Mouse (Mus musculus) MEL (cell line): ENCODE results near the gene Cdh6. TPM values are rescaled to one million over a fixed set of nuclear protein-coding genes. Genes with fewer than 3 reads are reported as not detected.

Source experiments
- DNase-seq: peaks from one replicate; pipeline ENCODE4 v3.0.0; 2011; ENCODE audit warnings: low read depth, low spot score
- H3K27ac ChIP-seq: 2 replicates; pipeline ENCODE4 v1.5.1; 2012; ENCODE audit warnings: low read depth, mild to moderate bottlenecking, control low read depth, low read length, moderate library complexity; ENCODE audit not compliant: control insufficient read depth
- H3K27me3 ChIP-seq, 2 experiments: fragments of 150-350 bp in 1 of 2; sonication (generic) in 1 of 2; 2 replicates each; pipeline ENCODE4 v1.6.1; 2012; ENCODE audit warnings: low read length in 2 of 2, mild to moderate bottlenecking in 2 of 2, improper control_type of control experiment in 1 of 2, moderate library complexity in 1 of 2; ENCODE audit not compliant: insufficient read depth in 2 of 2, control insufficient read depth in 1 of 2
- H3K36me3 ChIP-seq, 2 experiments: 2 replicates each; pipeline ENCODE4 v1.6.1; 2012 to 2014; ENCODE audit warnings: low read length in 2 of 2, improper control_type of control experiment in 1 of 2, inconsistent platforms in 1 of 2, mild to moderate bottlenecking in 1 of 2; ENCODE audit not compliant: insufficient read depth in 2 of 2, control insufficient read depth in 1 of 2
- H3K4me1 ChIP-seq, 2 experiments: fragments of 150-350 bp in 1 of 2; sonication (generic) in 1 of 2; 2 replicates each; pipeline ENCODE4 v1.6.1; 2012; ENCODE audit warnings: low read length in 2 of 2, improper control_type of control experiment in 1 of 2, mild to moderate bottlenecking in 1 of 2; ENCODE audit not compliant: insufficient read depth in 2 of 2, control insufficient read depth in 1 of 2
- H3K4me3 ChIP-seq, 2 experiments: fragments of 150-350 bp in 1 of 2; sonication (generic) in 1 of 2; 2 replicates each; pipeline ENCODE4 v1.5.1; 2012; ENCODE audit warnings: low read depth in 2 of 2, low read length in 2 of 2, mild to moderate bottlenecking in 2 of 2, moderate library complexity in 2 of 2, control low read depth in 1 of 2, improper control_type of control experiment in 1 of 2; ENCODE audit not compliant: control insufficient read depth in 1 of 2, insufficient read depth in 1 of 2
- H3K79me2 ChIP-seq: 2 replicates; pipeline ENCODE4 v1.6.1; 2012; ENCODE audit warnings: mild to moderate bottlenecking, low read length, moderate library complexity; ENCODE audit not compliant: control insufficient read depth, poor library complexity, insufficient read depth
- H3K9ac ChIP-seq: 2 replicates; pipeline ENCODE4 v1.6.1; 2012; ENCODE audit warnings: low read depth, mild to moderate bottlenecking, control low read depth, low read length, moderate library complexity; ENCODE audit not compliant: control insufficient read depth, poor library complexity, severe bottlenecking
- H3K9me3 ChIP-seq: fragments of 150-350 bp; sonication (generic); replicated peaks from 2 replicates; pipeline ENCODE4 v1.6.1; 2012; ENCODE audit warnings: mild to moderate bottlenecking, low read length, improper control_type of control experiment, moderate library complexity; ENCODE audit not compliant: insufficient read depth
- CHD2 ChIP-seq: IDR thresholded peaks from 2 replicates; pipeline ENCODE4 v1.6.1; 2011; ENCODE audit warnings: low read length, improper control_type of control experiment
- CTCF ChIP-seq, 3 experiments: IDR thresholded peaks in 2 of 3; conservative IDR thresholded peaks in 1 of 3; 2 replicates each; pipeline ENCODE4 v1.5.1; 2011 to 2012; ENCODE audit warnings: low read length in 3 of 3, low read depth in 2 of 3, mild to moderate bottlenecking in 2 of 3, improper control_type of control experiment in 1 of 3, inconsistent platforms in 1 of 3, mixed read lengths in 1 of 3, moderate library complexity in 1 of 3; ENCODE audit not compliant: control insufficient read depth in 1 of 3, insufficient read depth in 1 of 3, poor library complexity in 1 of 3, severe bottlenecking in 1 of 3
- E2F4 ChIP-seq: IDR thresholded peaks from 2 replicates; pipeline ENCODE4 v1.6.1; 2011; ENCODE audit warnings: low read depth, low read length, improper control_type of control experiment, borderline replicate concordance
- GABPA ChIP-seq: IDR thresholded peaks from 2 replicates; pipeline ENCODE4 v1.6.1; 2012; ENCODE audit warnings: low read depth, mild to moderate bottlenecking, inconsistent platforms, low read length, improper control_type of control experiment, moderate library complexity
- JUND ChIP-seq: IDR thresholded peaks from 2 replicates; pipeline ENCODE4 v1.6.1; 2011; ENCODE audit warnings: low read depth, mild to moderate bottlenecking, improper control_type of control experiment, low read length
- MAZ ChIP-seq: IDR thresholded peaks from 2 replicates; pipeline ENCODE4 v1.6.1; 2012; ENCODE audit warnings: low read depth, mild to moderate bottlenecking, inconsistent platforms, low read length, improper control_type of control experiment
- MEF2A ChIP-seq: IDR thresholded peaks from 2 replicates; pipeline ENCODE4 v1.6.1; 2014; ENCODE audit warnings: low read depth, mild to moderate bottlenecking, inconsistent platforms, low read length, improper control_type of control experiment; ENCODE audit not compliant: poor library complexity, insufficient replicate concordance, severe bottlenecking; ENCODE audit errors: extremely low read depth
- POLR2AphosphoS2 ChIP-seq: IDR thresholded peaks from 2 replicates; pipeline ENCODE4 v1.6.1; 2011; ENCODE audit warnings: low read length, improper control_type of control experiment
- RAD21 ChIP-seq: IDR thresholded peaks from 2 replicates; pipeline ENCODE4 v1.6.1; 2011; ENCODE audit warnings: mild to moderate bottlenecking, low read depth, low read length, improper control_type of control experiment
- SMC3 ChIP-seq: IDR thresholded peaks from 2 replicates; pipeline ENCODE4 v1.6.1; 2011; ENCODE audit warnings: low read depth, low read length, improper control_type of control experiment
- USF1 ChIP-seq: IDR thresholded peaks from 2 replicates; pipeline ENCODE4 v1.6.1; 2014; ENCODE audit warnings: low read depth, mild to moderate bottlenecking, inconsistent platforms, low read length, improper control_type of control experiment, moderate library complexity
- USF2 ChIP-seq, 2 experiments: IDR thresholded peaks; 2 replicates each; pipeline ENCODE4 v1.6.1; 2011 to 2012; ENCODE audit warnings: improper control_type of control experiment in 2 of 2, low read length in 2 of 2, borderline replicate concordance in 1 of 2, inconsistent platforms in 1 of 2, low read depth in 1 of 2, mild to moderate bottlenecking in 1 of 2; ENCODE audit not compliant: insufficient read depth in 1 of 2
- ZC3H11A ChIP-seq: IDR thresholded peaks from 2 replicates; pipeline ENCODE4 v1.6.1; 2012; ENCODE audit warnings: low read depth, mild to moderate bottlenecking, inconsistent platforms, low read length, improper control_type of control experiment
- ZKSCAN1 ChIP-seq: IDR thresholded peaks from 2 replicates; pipeline ENCODE4 v1.6.1; 2012; ENCODE audit warnings: low read depth, mild to moderate bottlenecking, inconsistent platforms, low read length, improper control_type of control experiment, moderate library complexity
- polyA plus RNA-seq, 2 experiments: library from polyadenylated mRNA; stranded (reverse) in 1 of 2; unstranded in 1 of 2; fragments of >175 nt in 1 of 2; fragments of >200 nt in 1 of 2; gene quantifications; 2 replicates each; pipeline versions ENCODE4 v1.2.1 to v1.2.4; 2012; ENCODE audit warnings: low replicate concordance in 2 of 2, low read depth in 1 of 2; ENCODE audit not compliant: insufficient read length in 2 of 2, insufficient read depth in 1 of 2, missing spikeins in 1 of 2
- total RNA-seq: library from RNA; depleted of rRNA; stranded (reverse); fragments of 300-350 nt; gene quantifications from 2 replicates; pipeline ENCODE4 v1.2.3, GENCODE M21; 2012

The Cdh6 gene
- total and polyA plus RNA-seq, 3 experiments: not detected

- Histone ChIP-seq H3K27me3 (no peaks in the 10 kb centered on the region), H3K79me2 (no peaks in the 10 kb centered on the region), H3K27ac (no peak overlapping the region), H3K9me3 (no peaks in the 10 kb centered on the region), H3K36me3 (no peaks in the 10 kb centered on the region), H3K4me1 (no peaks in the 10 kb centered on the region), H3K4me3 (no peak overlapping the region), H3K9ac (no peak overlapping the region)
- DNase-seq: no peak
- TF ChIP-seq E2F4 (no peak), JUND (no peak), USF1 (no peak), POLR2AphosphoS2 (no peak), CHD2 (no peak), ZC3H11A (no peak), USF2 (IDR thresholded peaks at IDR 0.05; ENCODE audit: borderline replicate concordance in 1 of 2, insufficient read depth in 1 of 2, low read depth in 1 of 2, low read length in 2 of 2) (no peak), ZKSCAN1 (no peak)
Observed at GRCm38 (mm10) chr15:13181430-13181829, 8.0 kb upstream of the Cdh6 start.

GRCm38 (mm10) chr15:13181014-13181413, 7.5 kb upstream of the Cdh6 start:
- peak; percentile 43 for DNase-seq
- Histone ChIP-seq H3K9me3 (no peaks in the 10 kb centered on the region), H3K9ac (no peak overlapping the region), H3K27ac (no peak overlapping the region), H3K36me3 (no peaks in the 10 kb centered on the region), H3K4me3 (no peak overlapping the region), H3K4me1 (no peaks in the 10 kb centered on the region), H3K27me3 (no peaks in the 10 kb centered on the region), H3K79me2 (no peaks in the 10 kb centered on the region)
- peak; percentile 52; the same call in 1 of the 2 replicates for TF ChIP-seq ZC3H11A
- no peak for TF ChIP-seq GABPA
- TF ChIP-seq CTCF (IDR thresholded peaks at IDR 0.05 in 2 of 3, conservative IDR thresholded peaks at IDR 0.05 in 1 of 3; ENCODE audit: control insufficient read depth in 1 of 3, insufficient read depth in 1 of 3, low read depth in 2 of 3, low read length in 3 of 3, poor library complexity in 1 of 3, severe bottlenecking in 1 of 3): peak in 2 of 3 experiments; percentile 70 to 74; a peak in 4 of 6 replicates
- peak; percentile 55 for TF ChIP-seq RAD21
- TF ChIP-seq SMC3: peak; percentile 77
- TF ChIP-seq MAZ: no peak

- Histone ChIP-seq H3K79me2 (no peaks in the 10 kb centered on the region), H3K4me1 (no peaks in the 10 kb centered on the region), H3K9me3 (no peaks in the 10 kb centered on the region; the same call in 1 of the 2 replicates), H3K27me3 (no peaks in the 10 kb centered on the region), H3K36me3 (no peaks in the 10 kb centered on the region), H3K27ac (no peak overlapping the region), H3K4me3 (no peak overlapping the region), H3K9ac (no peak overlapping the region)
- DNase-seq: no peak
- 0 out of 6 replicates have a peak, but pooled peaks of 1 of the 3 experiments have one; percentile 0 for TF ChIP-seq CTCF (IDR thresholded peaks at IDR 0.05 in 2 of 3, conservative IDR thresholded peaks at IDR 0.05 in 1 of 3; ENCODE audit: control insufficient read depth in 1 of 3, insufficient read depth in 1 of 3, low read depth in 2 of 3, low read length in 3 of 3, poor library complexity in 1 of 3, severe bottlenecking in 1 of 3)
- TF ChIP-seq MEF2A: no peak
Observed at GRCm38 (mm10) chr15:13175978-13176377, 2.5 kb upstream of the Cdh6 start.
